Mouse (Mus musculus): ENCODE measurements around the gene Aqp1.

- no peak for TF ChIP-seq CTCF (IDR thresholded peaks at IDR 0.05; ENCODE audit: insufficient read depth, low read depth, low read length)
- no peak for TF ChIP-seq POLR2A (IDR thresholded peaks at IDR 0.05; ENCODE audit: insufficient read depth, low read depth, low read length)
Observed at GRCm38 (mm10) chr6:55350383-55350952, 14.2 kb downstream of the Aqp1 start.
